Mouse (Mus musculus): ENCODE measurements around the gene Vmn2r13. TPM values are rescaled to one million over a fixed set of nuclear protein-coding genes. Genes with fewer than 3 reads are reported as not detected.
"Not testable (repeated sequence)": the region's sequence is repeated elsewhere in the genome, so short reads cannot be mapped to it uniquely, and the experiment has no call there.

Vmn2r13 gene
- not detected in 2 replicates for polyA plus RNA-seq (2015; fragmentation: Nextera tagmentation; extraction: Ambion mirVana)

- not testable (repeated sequence) for H3K36me3 ChIP-seq; H3K27ac ChIP-seq; H3K9me3 ChIP-seq; H3K4me2 ChIP-seq; H3K4me1 ChIP-seq (replicated peaks); ATAC-seq (ENCODE audit: low FRiP score); H3K27me3 ChIP-seq; H3K9ac ChIP-seq; H3K4me3 ChIP-seq
- WGBS, result 63% methylated on average over 2 of the region's 2 CpGs
Observed at GRCm38 (mm10) chr5:109192099-109192498, at the start of gene Vmn2r13. Gene Vmn2r13, minus strand, starts transcription at chr5:109192199.

- Histone ChIP-seq H3K27me3 (no peaks in the 10 kb centered on the region), H3K4me3 (no peak within 1 kb of the TSS), H3K4me2 (no peak within 1 kb of the TSS), H3K9me3 (peaks cover 13% of the 10 kb centered on the region), H3K36me3 (no peaks in the 10 kb centered on the region), H3K27ac (no peak within 1 kb of the TSS), H3K9ac (no peak within 1 kb of the TSS), H3K4me1 (replicated peaks) (no peaks in the 10 kb centered on the region)
- WGBS, result 73% methylated on average over 3 of the region's 3 CpGs
- no peak for ATAC-seq (ENCODE audit: low FRiP score)
Observed at GRCm38 (mm10) chr5:109224608-109225007, 32.6 kb upstream of the Vmn2r13 start, which contains the start of gene Vmn2r14. Gene Vmn2r14, minus strand, starts transcription at chr5:109224708.

GRCm38 (mm10) chr5:109166851-109167250 lies 25.1 kb downstream of the Vmn2r13 start:
- not testable (repeated sequence) for ATAC-seq (ENCODE audit: low FRiP score); H3K36me3 ChIP-seq; H3K4me3 ChIP-seq; H3K9ac ChIP-seq; H3K4me1 ChIP-seq (replicated peaks); H3K27ac ChIP-seq; H3K27me3 ChIP-seq; H3K4me2 ChIP-seq
- H3K9me3 ChIP-seq, result peaks cover 22% of the 10 kb centered on the region
- 87% methylated on average over 4 of the region's 4 CpGs for WGBS

GRCm38 (mm10) chr5:109160121-109160520 lies 31.9 kb downstream of the Vmn2r13 start:
- H3K4me1 ChIP-seq (replicated peaks), result no peaks in the 10 kb centered on the region

GRCm38 (mm10) chr5:109159576-109159975 lies 32.4 kb downstream of the Vmn2r13 start:
- not testable (repeated sequence) for H3K4me2 ChIP-seq; H3K4me1 ChIP-seq (replicated peaks); H3K27ac ChIP-seq; H3K9ac ChIP-seq; H3K27me3 ChIP-seq; H3K36me3 ChIP-seq; ATAC-seq (ENCODE audit: low FRiP score); H3K4me3 ChIP-seq
- peaks cover 10% of the 10 kb centered on the region; the same call in 1 of the 2 replicates for H3K9me3 ChIP-seq
- 88% methylated on average over 1 of the region's 1 CpGs for WGBS

More at GRCm38 (mm10) chr5:109160121-109160520, 31.9 kb downstream of the Vmn2r13 start:
- Histone ChIP-seq H3K4me3 (no peak overlapping the region), H3K9me3 (peaks cover 10% of the 10 kb centered on the region; the same call in 1 of the 2 replicates), H3K9ac (no peak overlapping the region), H3K4me2 (no peak overlapping the region), H3K27me3 (no peaks in the 10 kb centered on the region), H3K36me3 (no peaks in the 10 kb centered on the region), H3K27ac (no peak overlapping the region)
- ATAC-seq (ENCODE audit: low FRiP score), result no peak
- WGBS, result 90% methylated on average over 5 of the region's 5 CpGs

- not testable (repeated sequence) for ATAC-seq (ENCODE audit: low FRiP score); H3K4me1 ChIP-seq (replicated peaks); H3K4me2 ChIP-seq; H3K9ac ChIP-seq; H3K27me3 ChIP-seq; H3K27ac ChIP-seq; H3K4me3 ChIP-seq; H3K36me3 ChIP-seq
- H3K9me3 ChIP-seq, result peaks cover 11% of the 10 kb centered on the region; the same call in 1 of the 2 replicates
- 74% methylated on average over 14 of the region's 14 CpGs for WGBS
Observed at GRCm38 (mm10) chr5:109158488-109159485, 33.2 kb downstream of the Vmn2r13 start.

GRCm38 (mm10) chr5:109139546-109139945 lies 52.5 kb downstream of the Vmn2r13 start:
- Histone ChIP-seq H3K27ac (no peak overlapping the region), H3K9me3 (peaks cover 24% of the 10 kb centered on the region), H3K4me2 (no peak overlapping the region), H3K4me1 (replicated peaks) (no peaks in the 10 kb centered on the region), H3K36me3 (no peaks in the 10 kb centered on the region), H3K9ac (no peak overlapping the region), H3K27me3 (no peaks in the 10 kb centered on the region), H3K4me3 (no peak overlapping the region)
- WGBS, result 78% methylated on average over 2 of the region's 2 CpGs
- ATAC-seq (ENCODE audit: low FRiP score), result no peak

- H3K9ac ChIP-seq, result no peak overlapping the region
- no peaks in the 10 kb centered on the region for H3K36me3 ChIP-seq
- 80% methylated on average over 2 of the region's 2 CpGs for WGBS
- H3K4me1 ChIP-seq (replicated peaks), result no peaks in the 10 kb centered on the region
- peaks cover 29% of the 10 kb centered on the region for H3K9me3 ChIP-seq
- no peak overlapping the region for H3K27ac ChIP-seq
- H3K4me3 ChIP-seq, result no peak overlapping the region
- no peak for ATAC-seq (ENCODE audit: low FRiP score)
- no peaks in the 10 kb centered on the region for H3K27me3 ChIP-seq
- no peak overlapping the region for H3K4me2 ChIP-seq
Observed at GRCm38 (mm10) chr5:109136731-109137130, 55.3 kb downstream of the Vmn2r13 start.

Other genes with a start within 250 kb of the Vmn2r13 start
- gene Vmn2r10, start 185.7 kb downstream of the Vmn2r13 start, polyA plus RNA-seq (2015; fragmentation: Nextera tagmentation; extraction: Ambion mirVana), result not detected in 2 replicates
- gene Vmn2r11, start 132.6 kb downstream of the Vmn2r13 start, polyA plus RNA-seq (2015; fragmentation: Nextera tagmentation; extraction: Ambion mirVana), result not detected in 2 replicates
- gene Vmn2r12, start 94.2 kb downstream of the Vmn2r13 start, polyA plus RNA-seq (2015; fragmentation: Nextera tagmentation; extraction: Ambion mirVana), result not detected in 2 replicates
- not detected in 2 replicates for gene Vmn2r14, start 32.5 kb upstream of the Vmn2r13 start, polyA plus RNA-seq (2015; fragmentation: Nextera tagmentation; extraction: Ambion mirVana)
- gene Vmn2r15, start 105.4 kb upstream of the Vmn2r13 start, polyA plus RNA-seq (2015; fragmentation: Nextera tagmentation; extraction: Ambion mirVana), result not detected in 2 replicates
- gene Vmn2r16, start 138.0 kb upstream of the Vmn2r13 start, polyA plus RNA-seq (2015; fragmentation: Nextera tagmentation; extraction: Ambion mirVana), result not detected in 2 replicates
- gene Vmn2r17, start 227.5 kb upstream of the Vmn2r13 start, polyA plus RNA-seq (2015; fragmentation: Nextera tagmentation; extraction: Ambion mirVana), result not detected in 2 replicates

Measured in hindbrain, embryonic 13.5 days (tissue).